Mouse (Mus musculus): ENCODE results near the gene Acap3.

The Acap3 gene

GRCm38 (mm10) chr4:155943049-155943452 lies 51.4 kb downstream of the Acap3 start:
- DNase-seq (ENCODE audit: low read depth): no peak

DNA sequence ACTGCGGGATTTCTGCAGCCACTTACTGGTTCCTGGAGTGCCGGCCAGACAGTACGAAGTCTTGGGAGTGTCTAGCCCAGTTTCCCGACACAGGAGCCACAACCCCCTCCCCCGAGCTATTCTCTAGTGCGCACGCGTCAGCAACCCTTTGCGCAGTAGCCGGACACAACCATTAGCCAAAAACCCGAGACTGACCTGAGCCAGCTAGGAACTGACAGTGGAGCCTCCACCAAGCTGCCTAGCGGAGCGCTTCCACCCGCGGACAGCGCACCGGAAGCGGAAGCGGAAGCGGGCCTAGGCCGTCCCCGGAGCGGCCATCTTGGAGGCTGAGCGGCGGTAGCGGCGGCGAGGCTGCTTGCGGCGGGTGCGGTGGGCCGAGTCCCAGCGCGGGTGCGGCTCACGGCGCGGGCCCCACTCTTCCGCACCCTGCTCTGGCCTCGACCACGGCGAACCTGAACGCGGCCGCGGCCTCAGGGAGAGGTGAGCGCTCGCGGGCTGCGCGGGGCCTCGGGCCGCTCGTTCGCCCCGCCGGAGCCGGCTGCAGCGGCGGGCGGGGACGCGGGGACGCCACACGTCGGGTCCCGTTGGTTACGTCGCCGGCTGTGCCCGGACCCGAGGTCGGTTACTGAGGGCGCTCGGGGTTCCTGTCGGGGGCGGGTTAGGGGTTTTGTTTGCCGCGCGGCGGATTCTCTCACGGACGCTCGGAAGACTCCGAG lies 52.1 kb downstream of the Acap3 start, which contains the start of gene Ube2j2:
Gene Ube2j2, plus strand, starts transcription at position 298 of the 716 bp plus-strand sequence.
- DNase-seq (ENCODE audit: low read depth): peak; percentile 95

DNA sequence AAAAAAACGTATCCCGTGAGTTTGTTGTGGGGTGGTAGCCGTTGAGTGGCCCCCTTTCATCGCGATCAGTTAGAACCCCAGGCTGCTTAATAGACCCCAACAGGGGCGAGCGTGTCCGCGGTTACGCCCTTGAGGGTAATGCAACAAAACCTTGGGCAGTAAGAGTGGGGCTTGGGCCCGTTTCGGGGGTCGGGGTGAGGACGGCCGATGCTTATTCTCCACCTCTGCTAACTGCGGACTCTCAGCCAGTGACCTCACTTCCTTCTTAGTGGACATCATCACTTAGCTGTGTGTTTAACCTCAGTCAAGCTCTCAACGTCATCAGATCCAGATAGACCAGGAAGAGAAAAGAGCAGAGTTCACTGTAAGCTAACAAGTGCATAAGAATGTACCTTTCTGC lies 52.6 kb downstream of the Acap3 start:
- peak; percentile 72 for DNase-seq (ENCODE audit: low read depth)

DNA sequence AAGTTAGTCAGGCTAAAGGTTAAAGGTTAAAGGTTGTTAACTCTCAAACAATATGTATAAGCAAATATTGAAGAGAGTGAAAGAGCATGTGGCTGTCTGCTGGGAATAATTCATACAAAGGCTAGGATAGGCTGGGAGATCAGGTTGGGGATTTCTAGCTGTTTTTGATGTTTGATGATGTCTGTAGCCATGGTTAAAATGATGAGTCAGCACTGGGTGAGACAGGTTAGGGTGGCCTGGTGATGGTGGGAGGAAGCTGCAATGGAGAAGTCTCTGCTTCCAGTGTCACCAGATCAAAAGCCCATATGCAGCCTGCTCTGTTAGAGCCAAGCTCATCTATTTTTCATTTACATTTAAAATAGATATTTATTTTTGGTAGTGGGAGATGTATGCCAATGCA lies 55.5 kb downstream of the Acap3 start:
- peak; percentile 21 for DNase-seq (ENCODE audit: low read depth)

DNA sequence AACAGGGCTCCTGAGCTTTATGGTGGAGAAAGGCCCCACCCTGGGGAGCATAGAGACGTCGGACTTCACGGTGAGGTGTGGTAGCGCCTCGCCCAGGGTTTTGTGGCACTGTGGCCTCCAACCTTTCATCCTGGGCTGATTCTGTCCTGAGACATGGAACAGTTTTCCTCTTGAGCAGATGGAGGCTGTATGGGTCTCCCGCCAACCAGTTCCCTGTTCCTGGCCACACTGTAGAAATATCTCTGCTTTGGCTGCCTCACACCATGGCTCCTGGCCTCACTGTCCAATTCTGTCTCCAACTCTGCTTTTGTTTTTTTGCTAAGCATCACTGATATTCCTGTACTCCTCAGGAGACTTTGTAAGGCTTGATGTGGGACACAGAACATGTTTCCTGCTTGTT lies 63.9 kb downstream of the Acap3 start:
- DNase-seq (ENCODE audit: low read depth): no peak
